Mouse (Mus musculus): ENCODE measurements around the gene Usp50.

The Usp50 gene

DNA sequence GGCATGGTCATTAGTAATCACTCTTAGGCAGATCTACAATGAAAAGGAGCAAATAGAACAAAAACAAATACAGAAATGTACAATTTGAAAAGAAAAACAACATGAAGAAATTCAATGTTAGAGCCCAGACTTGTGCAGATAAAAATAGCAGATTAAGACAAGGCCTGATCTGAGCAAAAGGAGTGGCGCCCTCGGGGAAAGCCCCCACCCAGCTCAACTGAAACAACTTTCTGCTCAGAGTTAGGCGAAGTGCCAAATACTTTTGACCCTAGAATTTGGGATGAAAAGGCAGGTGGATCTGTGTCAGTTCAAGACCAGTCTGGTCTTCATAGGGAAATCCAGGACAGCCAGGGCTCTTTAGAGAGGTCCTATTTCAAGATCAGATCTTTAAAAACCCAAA lies 117.3 kb downstream of the Usp50 start:
- DNase-seq (ENCODE audit: low spot score in 2 of 2), result no peak

DNA sequence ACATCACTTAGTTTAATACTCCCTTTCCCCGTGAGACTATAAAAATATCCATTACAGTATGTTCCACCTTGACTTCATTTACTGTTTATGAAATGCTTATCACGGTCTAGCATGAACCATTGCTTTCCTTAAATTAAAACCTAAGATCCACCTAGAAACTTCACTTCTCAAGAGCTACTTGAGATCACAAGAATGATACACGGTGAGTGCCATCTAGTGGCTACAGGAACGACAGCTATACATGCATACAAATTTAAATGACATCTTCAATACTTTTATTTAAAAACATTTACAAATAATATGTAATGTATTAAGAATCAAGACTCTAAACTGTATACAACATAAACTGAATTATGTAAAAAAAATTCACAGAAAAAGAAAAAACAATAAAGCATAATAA lies 119.8 kb downstream of the Usp50 start:
- DNase-seq (ENCODE audit: low spot score in 2 of 2), result no peak

Measured in frontal cortex, postnatal 36 days (tissue).